Mouse (Mus musculus): ENCODE data around the gene Olfr1489.
"Not testable (repeated sequence)": the region's sequence is repeated elsewhere in the genome, so short reads cannot be mapped to it uniquely, and the experiment has no call there.

Gene Olfr1489

GRCm38 (mm10) chr19:13631321-13631720 is at the start of gene Olfr1489:
Gene Olfr1489 (plus strand): TSS chr19:13631621.
- no peak for DNase-seq (ENCODE audit: low read depth, low spot score)

GRCm38 (mm10) chr19:13583211-13583610 is 48.2 kb upstream of the Olfr1489 start, which contains the start of gene Olfr1484:
Gene Olfr1484 (plus strand): TSS chr19:13583511.
- no peak for DNase-seq (ENCODE audit: low read depth, low spot score)

- not testable (repeated sequence) for DNase-seq (ENCODE audit: low read depth, low spot score)
Measured at GRCm38 (mm10) chr19:13617075-13617474, 14.3 kb upstream of the Olfr1489 start, which contains the start of gene Olfr1487. Gene Olfr1487 (plus strand): TSS chr19:13617375.

- DNase-seq (ENCODE audit: low read depth, low spot score): no peak
Measured at GRCm38 (mm10) chr19:13650791-13651190, 19.4 kb downstream of the Olfr1489 start, which contains the start of gene Olfr1490. Gene Olfr1490 (plus strand): TSS chr19:13651091.
